Mouse (Mus musculus) left cerebral cortex, adult 18-20 months (tissue): Measurements from ENCODE around the gene Usp17la. TPM values are rescaled to one million over a fixed set of nuclear protein-coding genes. Genes with fewer than 3 reads are reported as not detected.
"Not testable (repeated sequence)": the region's sequence is repeated elsewhere in the genome, so short reads cannot be mapped to it uniquely, and the experiment has no call there.

ENCODE experiments used
- DNase-seq, 2 experiments: peaks; one replicate each; pipeline ENCODE4 v3.0.0; 2021 to 2022; ENCODE audit warnings: low spot score in 2 of 2, mixed read lengths in 1 of 2
- long read RNA-seq, 2 experiments: library from polyadenylated mRNA; stranded (forward); transcript quantifications; one replicate each; pipeline ENCODE4 v2.0.0; 2021
- total RNA-seq, 2 experiments: library from RNA; stranded (reverse); gene quantifications; 2 replicates each; pipeline ENCODE4 v1.2.3; 2021

The Usp17la gene
- total RNA-seq: not detected
- long read RNA-seq, experiment 1: 0 reads
- long read RNA-seq, experiment 2: 0 reads

DNA sequence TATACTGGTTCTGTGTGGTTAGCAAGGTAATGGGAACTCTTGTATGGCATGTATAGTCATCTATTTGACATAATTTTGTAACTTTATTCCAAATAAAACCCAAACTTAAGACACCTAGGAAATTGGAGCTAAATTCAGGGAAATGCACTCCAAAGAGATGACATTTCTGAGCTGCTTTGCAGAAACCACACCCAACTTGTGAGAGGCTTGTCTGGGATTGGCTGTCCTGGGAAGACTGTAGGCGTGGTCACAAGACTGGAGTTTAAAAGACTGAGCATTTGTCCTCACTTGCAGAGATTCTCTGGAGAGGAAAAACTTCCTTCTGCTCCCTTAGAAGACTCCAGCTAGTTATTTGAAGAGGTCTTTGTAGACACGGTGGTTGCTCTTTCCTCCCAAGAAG lies at the start of gene Usp17la:
Usp17la (plus strand) TSS at position 301 of the 400 bp plus-strand sequence.
- not testable (repeated sequence) for DNase-seq

DNA sequence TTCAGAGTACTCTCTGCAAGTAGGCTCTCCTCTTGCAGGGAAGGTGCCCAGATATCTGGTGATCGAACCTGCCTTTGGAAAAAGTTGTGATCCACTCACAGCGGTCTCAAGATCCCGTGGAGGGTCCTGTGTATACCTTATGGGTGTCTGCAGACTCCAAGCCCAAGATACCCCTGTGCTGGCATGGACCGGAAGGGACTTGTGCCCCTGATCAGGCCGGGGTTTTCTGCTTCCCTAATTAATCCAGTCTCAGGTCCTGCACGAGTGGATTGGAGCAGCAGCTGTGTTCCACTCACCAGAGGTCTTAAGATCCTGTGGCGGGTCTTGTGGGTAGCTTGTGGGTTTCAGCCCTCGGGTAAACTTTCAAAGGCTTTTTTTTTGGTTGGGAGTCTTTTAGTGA lies 46.5 kb upstream of the Usp17la start:
- not testable (repeated sequence) for DNase-seq

DNA sequence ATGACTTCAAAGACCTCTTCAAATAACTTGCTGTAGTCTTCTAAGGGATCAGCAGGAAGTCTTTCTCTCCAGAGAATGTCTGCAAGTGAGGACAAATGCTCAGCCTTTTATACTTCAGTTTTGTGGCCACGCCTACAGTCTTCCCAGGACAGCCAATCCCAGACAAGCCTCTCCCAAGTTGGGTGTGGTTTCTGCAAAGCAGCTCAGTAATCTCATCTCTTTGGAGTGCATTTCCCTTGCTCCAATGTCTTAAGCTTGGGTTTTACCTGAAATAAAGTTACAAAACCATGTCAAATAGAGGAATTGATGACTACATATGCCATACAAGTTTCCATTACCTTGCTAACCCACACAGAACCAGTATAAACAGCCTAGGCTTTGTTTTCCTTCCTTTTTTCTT lies 14.3 kb upstream of the Usp17la start, which contains the start of gene Usp17lb:
Usp17lb (minus strand) TSS at position 101 of the 400 bp plus-strand sequence.
- no peak for DNase-seq

DNA sequence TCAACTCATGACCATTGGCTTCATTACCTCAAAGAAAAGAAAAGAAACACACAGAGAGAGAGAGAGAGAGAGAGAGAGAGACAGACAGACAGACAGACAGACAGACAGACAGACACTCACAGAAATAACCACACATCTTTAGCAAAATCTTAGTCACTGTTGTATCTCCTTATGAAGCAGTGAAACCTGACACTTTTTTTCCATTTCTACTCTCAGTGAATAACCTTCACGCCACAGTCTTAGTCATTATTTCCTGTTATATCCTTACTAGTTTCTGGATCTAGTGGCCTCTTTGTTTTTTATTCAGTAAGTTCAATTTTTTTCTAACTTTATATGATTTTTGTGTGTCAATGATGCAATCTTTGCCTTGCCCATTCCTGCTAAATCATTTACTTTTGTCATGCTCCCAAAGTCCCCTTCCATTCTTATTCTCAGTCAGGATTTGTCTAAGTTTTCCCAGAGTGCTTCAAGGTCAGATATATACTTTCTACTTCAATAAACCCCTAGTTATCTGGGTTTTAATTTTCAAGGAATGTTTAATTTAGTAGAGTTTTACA lies 13.0 kb upstream of the Usp17la start:
- DNase-seq: no peak

DNA sequence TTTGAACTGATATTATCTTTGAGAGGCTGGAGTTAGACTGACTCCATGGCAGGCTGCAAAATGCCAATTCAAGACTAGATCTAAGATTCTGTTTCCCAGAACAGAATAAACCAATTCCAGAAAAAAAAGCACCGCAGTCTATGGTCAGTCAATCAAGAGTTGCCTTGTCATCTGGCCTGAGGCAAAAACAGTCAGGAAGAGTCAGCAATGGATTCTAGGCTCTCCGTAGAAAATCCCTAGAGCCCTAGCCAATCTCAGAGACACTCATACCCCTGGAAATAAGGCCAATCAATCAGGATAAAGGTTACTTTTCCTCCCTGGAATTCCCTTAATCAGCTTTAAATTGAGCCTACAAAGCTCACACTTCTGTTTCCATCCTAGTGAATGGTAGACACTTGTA lies 5.3 kb upstream of the Usp17la start:
- DNase-seq: not testable (repeated sequence)

DNA sequence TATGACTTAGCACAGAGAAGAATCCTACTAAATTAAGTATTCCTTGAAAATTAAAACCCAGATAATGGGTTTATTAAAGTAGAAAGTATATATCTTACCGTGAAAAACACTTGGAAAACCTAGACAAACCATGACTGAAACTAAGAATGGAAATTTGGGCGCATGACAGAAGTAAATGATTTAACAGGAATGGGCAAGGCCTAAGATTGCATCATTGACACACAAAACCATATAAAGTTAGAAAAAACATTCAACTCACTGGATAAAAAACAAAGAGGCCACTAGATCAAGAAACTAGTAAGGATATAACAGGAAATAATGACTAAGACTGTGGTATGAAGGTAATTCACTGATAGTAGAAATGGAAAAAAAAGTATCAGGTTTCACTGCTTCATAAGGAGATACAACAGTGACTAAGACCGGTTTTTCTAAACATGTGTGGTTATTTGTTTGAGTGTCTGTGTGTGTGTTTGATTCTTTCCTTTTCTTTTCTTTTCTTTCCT lies 1.5 kb upstream of the Usp17la start:
- DNase-seq: no peak

GRCm38 (mm10) chr7:104857683-104858082 lies 874 bp downstream of the Usp17la start:
- DNase-seq: no peak

DNA sequence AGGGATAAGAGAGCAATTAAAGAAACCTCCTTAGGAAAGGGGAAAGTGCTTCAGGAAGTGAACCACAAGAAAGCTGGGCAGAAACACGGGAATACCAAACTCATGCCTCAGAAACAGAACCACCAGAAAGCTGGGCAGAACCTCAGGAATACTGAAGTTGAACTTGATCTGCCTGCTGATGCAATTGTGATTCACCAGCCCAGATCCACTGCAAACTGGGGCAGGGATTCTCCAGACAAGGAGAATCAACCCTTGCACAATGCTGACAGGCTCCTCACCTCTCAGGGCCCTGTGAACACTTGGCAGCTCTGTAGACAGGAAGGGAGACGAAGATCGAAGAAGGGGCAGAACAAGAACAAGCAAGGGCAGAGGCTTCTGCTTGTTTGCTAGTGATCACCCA lies 4.6 kb downstream of the Usp17la start:
- no peak for DNase-seq

DNA sequence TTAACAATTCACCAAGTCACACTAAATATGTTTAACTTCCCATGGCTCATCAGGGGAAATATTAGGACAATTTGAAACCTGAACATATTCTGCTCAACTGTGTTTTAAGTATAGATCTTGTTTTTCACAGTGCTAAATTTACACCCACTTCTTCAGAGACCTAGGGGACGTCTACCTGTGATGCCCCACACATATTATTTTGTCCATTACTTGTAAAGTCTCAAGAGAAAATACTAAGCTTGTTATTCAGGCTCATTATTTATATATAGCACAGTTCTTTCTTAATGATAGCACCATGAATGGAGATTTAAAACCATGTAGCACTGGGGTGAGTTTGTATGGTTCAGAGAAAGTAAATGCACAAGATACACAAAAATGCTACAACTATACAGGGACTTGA lies 20.9 kb downstream of the Usp17la start, which contains the start of gene Olfr665:
Olfr665 (plus strand) TSS at position 301 of the 400 bp plus-strand sequence.
- DNase-seq: no peak

DNA sequence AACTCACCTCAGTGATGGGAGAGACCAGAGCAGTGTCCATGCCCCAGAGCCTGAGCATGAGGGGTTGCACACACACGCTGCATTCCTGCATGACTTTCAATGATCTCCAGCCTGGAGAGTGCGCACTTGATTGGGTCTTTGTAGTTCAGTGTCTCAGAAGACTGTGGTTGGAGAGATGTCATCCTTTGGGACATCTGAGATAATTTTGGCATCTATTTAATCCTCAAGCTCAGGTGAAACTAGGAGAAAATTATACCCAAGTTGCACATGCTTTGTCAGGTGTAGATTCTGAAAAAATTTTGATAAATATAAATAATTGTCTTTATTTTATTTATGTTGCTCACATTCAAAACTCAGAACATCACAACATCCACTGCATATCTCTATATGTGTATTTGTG lies 39.0 kb downstream of the Usp17la start, which contains the start of gene Olfr666:
Olfr666 (minus strand) TSS at position 101 of the 400 bp plus-strand sequence.
- DNase-seq: no peak

Other genes with a start within 250 kb of the Usp17la start
- not detected for gene Olfr656, start 243.1 kb upstream of the Usp17la start, total RNA-seq
- not detected for gene Olfr657, start 232.2 kb upstream of the Usp17la start, total RNA-seq
- gene Olfr658, start 209.7 kb upstream of the Usp17la start, total RNA-seq: not detected
- not detected for gene Olfr659, start 190.3 kb upstream of the Usp17la start, total RNA-seq
- not detected for gene Olfr661, start 170.5 kb upstream of the Usp17la start, total RNA-seq
- not detected for gene Usp17le, start 79.5 kb upstream of the Usp17la start, total RNA-seq
- gene Usp17lb, start 14.4 kb upstream of the Usp17la start, total RNA-seq: not detected
- gene Olfr665, start 21.0 kb downstream of the Usp17la start, total RNA-seq: not detected
- gene Olfr666, start 38.9 kb downstream of the Usp17la start, total RNA-seq: not detected
- gene Olfr667, start 64.5 kb downstream of the Usp17la start, total RNA-seq: not detected
- not detected for gene Olfr668, start 71.0 kb downstream of the Usp17la start, total RNA-seq
- not detected for gene Olfr669, start 77.2 kb downstream of the Usp17la start, total RNA-seq
- not detected for gene Olfr670, start 105.6 kb downstream of the Usp17la start, total RNA-seq
- not detected for gene Olfr671, start 122.1 kb downstream of the Usp17la start, total RNA-seq
- not detected for gene Olfr672, start 145.0 kb downstream of the Usp17la start, total RNA-seq
- not detected for gene Olfr675, start 171.5 kb downstream of the Usp17la start, total RNA-seq
- not detected for gene Olfr676, start 175.7 kb downstream of the Usp17la start, total RNA-seq
- gene Olfr677, start 194.4 kb downstream of the Usp17la start, total RNA-seq: not detected
- gene Olfr678, start 207.5 kb downstream of the Usp17la start, total RNA-seq: not detected
- gene Olfr679, start 224.2 kb downstream of the Usp17la start, total RNA-seq: not detected
- not detected for gene Olfr680-ps1, start 235.8 kb downstream of the Usp17la start, total RNA-seq